Mouse (Mus musculus): ENCODE results near the gene Zfp422. TPM values are rescaled to one million over a fixed set of nuclear protein-coding genes. Genes with fewer than 3 reads are reported as not detected.

Gene Zfp422
- polyA plus RNA-seq, 1 experiment = not detected

DNA sequence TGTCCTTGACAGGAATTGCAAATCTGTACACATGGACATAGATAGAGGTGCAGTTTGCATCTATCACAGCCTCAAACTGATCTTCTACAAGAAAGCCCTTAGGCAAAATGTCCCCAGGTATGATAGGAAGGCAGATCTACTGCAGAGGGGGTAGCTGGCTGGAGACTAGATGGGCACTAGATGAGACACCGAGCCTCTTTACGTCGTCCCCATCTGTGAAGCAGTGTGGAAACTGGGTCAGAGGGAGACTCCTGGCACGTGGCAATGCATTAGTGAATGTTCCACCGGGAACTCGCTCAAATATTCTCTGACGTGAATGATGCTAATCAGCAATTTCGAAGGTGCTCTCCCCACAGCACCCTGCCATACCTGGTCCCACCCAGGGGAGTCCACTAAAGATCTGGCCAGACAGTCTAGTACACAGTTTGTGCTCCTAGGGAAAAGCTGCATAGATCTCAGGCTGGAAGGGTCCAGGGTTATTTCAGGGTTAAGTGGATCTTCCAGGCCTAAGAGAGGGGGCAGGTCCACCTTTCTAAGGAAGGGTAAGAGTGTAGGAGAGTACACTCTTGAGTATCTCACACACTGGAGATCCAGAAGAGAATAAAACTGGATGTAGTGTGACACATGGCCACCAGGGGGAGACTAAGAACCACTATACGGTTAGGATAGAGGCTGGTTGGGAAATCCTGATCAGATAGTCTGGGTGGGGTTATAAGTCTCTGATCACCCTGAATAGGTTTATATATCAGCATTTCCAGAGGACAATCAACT is 25.1 kb upstream of the Zfp422 start:
- H3K4me3 ChIP-seq (ENCODE audit: insufficient read depth, low read depth, low read length) = no peak overlapping the region
- 46% methylated on average over 9 of the region's 9 CpGs for WGBS
- TF ChIP-seq CTCF (IDR thresholded peaks at IDR 0.05; ENCODE audit: insufficient read depth, low read depth, low read length) (no peak), POLR2A (IDR thresholded peaks at IDR 0.05; ENCODE audit: insufficient read depth, low read depth, low read length) (no peak)
- H3K4me1 ChIP-seq (ENCODE audit: control insufficient read depth, insufficient read depth, low read length) = peaks cover 4% of the 10 kb centered on the region; the same call in 1 of the 2 replicates
- H3K27ac ChIP-seq (ENCODE audit: insufficient read depth, low read depth, low read length) = no peak overlapping the region

DNA sequence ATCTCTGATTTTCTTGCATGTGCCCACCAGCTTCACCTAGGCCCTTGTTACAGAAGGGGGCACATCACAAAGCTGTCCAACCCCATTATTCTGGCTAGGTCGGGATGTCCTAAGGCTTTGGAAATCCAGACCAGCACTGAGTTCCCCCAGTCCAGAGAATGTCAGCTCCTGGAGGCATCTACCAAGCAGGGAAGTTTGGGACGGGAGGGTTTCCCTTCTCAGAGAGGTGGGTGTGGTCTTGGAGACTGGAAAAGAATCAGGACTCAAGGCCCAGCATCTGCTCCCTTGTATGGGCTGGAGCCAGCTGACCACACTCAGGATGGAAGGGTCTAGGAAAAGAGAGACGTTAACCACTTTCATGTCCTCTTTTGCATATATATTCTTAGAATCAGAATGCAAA is 24.4 kb upstream of the Zfp422 start:
- no peak overlapping the region for H3K27ac ChIP-seq (ENCODE audit: insufficient read depth, low read depth, low read length)
- peaks cover 4% of the 10 kb centered on the region; the same call in 1 of the 2 replicates for H3K4me1 ChIP-seq (ENCODE audit: control insufficient read depth, insufficient read depth, low read length)
- WGBS = 91% methylated on average over 3 of the region's 3 CpGs
- H3K4me3 ChIP-seq (ENCODE audit: insufficient read depth, low read depth, low read length) = no peak overlapping the region
- TF ChIP-seq POLR2A (IDR thresholded peaks at IDR 0.05; ENCODE audit: insufficient read depth, low read depth, low read length) (no peak), CTCF (IDR thresholded peaks at IDR 0.05; ENCODE audit: insufficient read depth, low read depth, low read length) (no peak)

DNA sequence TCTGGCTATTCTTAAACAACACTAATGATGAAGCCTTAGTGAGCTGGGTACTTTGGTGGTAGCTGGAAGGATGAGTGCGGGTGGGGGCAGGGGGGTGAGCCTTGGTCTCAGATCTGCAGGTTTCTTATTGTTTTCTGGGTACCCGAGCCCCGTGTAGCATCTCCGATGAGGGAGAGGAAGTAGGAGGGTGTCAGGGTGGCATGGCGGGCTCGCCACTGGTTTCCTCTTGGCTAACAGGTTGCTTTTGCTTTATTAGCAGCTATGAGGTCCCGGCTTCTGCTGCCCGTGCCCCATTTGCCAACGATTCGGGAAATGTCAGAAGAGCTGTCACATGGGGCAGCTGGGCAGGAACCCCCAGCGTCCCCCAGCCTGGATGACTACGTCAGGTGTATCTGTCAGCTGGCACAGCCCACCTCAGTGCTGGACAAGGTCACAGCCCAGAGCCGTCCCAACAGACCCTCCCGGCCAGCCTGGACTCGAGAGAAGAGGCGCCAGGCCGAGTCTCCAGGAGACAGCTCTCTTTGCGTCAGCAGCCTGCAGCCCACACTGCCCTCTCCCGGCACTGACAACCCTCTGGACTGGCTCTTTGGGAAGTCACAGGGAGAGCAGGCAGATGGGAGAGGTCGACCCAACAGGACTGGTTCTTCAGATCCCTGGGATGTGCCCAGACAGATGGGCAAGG is 22.8 kb upstream of the Zfp422 start:
- H3K4me1 ChIP-seq (ENCODE audit: control insufficient read depth, insufficient read depth, low read length) = peaks cover 4% of the 10 kb centered on the region; the same call in 1 of the 2 replicates
- TF ChIP-seq CTCF (IDR thresholded peaks at IDR 0.05; ENCODE audit: insufficient read depth, low read depth, low read length) = no peak
- no peak for TF ChIP-seq POLR2A (IDR thresholded peaks at IDR 0.05; ENCODE audit: insufficient read depth, low read depth, low read length)
- no peak overlapping the region for H3K27ac ChIP-seq (ENCODE audit: insufficient read depth, low read depth, low read length)
- H3K4me3 ChIP-seq (ENCODE audit: insufficient read depth, low read depth, low read length) = no peak overlapping the region
- WGBS = 84% methylated on average over 20 of the region's 20 CpGs

DNA sequence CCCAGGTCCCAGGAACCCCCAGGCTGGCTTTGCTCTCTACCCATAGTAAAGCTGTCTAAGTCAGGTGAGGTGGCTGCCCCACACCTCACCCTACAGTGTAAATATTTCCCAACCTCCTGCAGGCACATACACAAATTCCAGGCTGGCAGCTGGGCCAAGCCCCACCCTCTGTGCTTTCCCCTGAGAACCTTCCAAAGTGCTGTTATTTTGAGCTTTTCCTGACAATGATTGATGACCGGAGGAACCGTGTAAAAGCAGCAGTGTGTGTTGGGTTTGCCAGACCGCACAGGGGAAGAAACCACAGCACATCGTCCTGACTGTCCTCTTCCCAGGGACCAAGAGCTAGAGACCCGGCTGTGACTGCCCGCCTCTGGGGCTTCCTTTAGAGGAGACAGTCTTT is 21.6 kb upstream of the Zfp422 start, which contains the start of gene Depp1:
Gene Depp1, plus strand, starts transcription at position 204 of the 400 bp plus-strand sequence.
- no peak within 1 kb of the TSS for H3K4me3 ChIP-seq (ENCODE audit: insufficient read depth, low read depth, low read length)
- H3K27ac ChIP-seq (ENCODE audit: insufficient read depth, low read depth, low read length) = no peak within 1 kb of the TSS
- WGBS = 69% methylated on average over 6 of the region's 6 CpGs
- TF ChIP-seq CTCF (IDR thresholded peaks at IDR 0.05; ENCODE audit: insufficient read depth, low read depth, low read length) (no peak), POLR2A (IDR thresholded peaks at IDR 0.05; ENCODE audit: insufficient read depth, low read depth, low read length) (no peak)
- H3K4me1 ChIP-seq (ENCODE audit: control insufficient read depth, insufficient read depth, low read length) = peaks cover 4% of the 10 kb centered on the region; the same call in 1 of the 2 replicates

DNA sequence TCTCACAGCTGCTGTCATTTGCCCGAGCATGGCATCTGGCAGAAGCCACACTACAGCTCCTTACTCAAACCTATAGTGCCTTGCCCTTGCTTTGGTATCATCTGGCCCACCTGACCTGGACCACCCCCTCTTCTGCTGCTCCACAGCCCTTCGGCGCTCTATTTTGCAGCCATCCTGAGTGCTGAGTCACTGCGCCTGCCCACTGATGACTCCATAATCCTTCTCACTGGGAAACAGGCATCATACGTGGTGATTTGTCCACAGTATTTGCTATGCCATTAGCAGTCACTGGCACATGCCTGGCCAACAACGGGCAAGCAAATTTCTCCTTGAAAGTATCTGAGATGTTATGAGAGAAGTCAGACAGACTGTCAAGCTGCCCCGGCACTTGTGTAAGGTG is 21.0 kb upstream of the Zfp422 start:
- TF ChIP-seq CTCF (IDR thresholded peaks at IDR 0.05; ENCODE audit: insufficient read depth, low read depth, low read length) = no peak
- no peak for TF ChIP-seq POLR2A (IDR thresholded peaks at IDR 0.05; ENCODE audit: insufficient read depth, low read depth, low read length)
- no peak overlapping the region for H3K4me3 ChIP-seq (ENCODE audit: insufficient read depth, low read depth, low read length)
- H3K27ac ChIP-seq (ENCODE audit: insufficient read depth, low read depth, low read length) = no peak overlapping the region
- H3K4me1 ChIP-seq (ENCODE audit: control insufficient read depth, insufficient read depth, low read length) = peaks cover 4% of the 10 kb centered on the region; the same call in 1 of the 2 replicates
- 79% methylated on average over 7 of the region's 7 CpGs for WGBS

DNA sequence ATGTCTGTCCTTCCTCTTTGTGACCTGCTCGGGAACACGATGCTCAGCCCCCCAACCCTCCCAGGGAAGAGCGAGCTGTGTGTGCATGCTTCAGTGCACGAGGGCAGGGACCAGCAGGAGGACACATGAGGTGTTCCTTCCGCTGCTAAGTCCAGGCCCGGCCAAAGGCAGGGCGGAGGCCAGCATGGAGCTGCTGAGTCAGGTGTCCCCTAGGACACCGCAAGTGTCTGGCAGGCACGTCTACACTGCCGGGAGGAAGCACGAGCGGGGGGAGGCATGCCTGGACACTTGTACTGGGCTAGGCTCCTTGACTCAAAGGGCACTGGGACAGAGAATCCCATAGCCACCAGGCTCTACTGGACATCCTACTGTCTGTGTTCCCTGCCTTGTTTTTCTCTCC is 19.0 kb upstream of the Zfp422 start:
- no peak overlapping the region for H3K27ac ChIP-seq (ENCODE audit: insufficient read depth, low read depth, low read length)
- no peak overlapping the region for H3K4me3 ChIP-seq (ENCODE audit: insufficient read depth, low read depth, low read length)
- TF ChIP-seq CTCF (IDR thresholded peaks at IDR 0.05; ENCODE audit: insufficient read depth, low read depth, low read length) (no peak), POLR2A (IDR thresholded peaks at IDR 0.05; ENCODE audit: insufficient read depth, low read depth, low read length) (no peak)
- H3K4me1 ChIP-seq (ENCODE audit: control insufficient read depth, insufficient read depth, low read length) = peaks cover 4% of the 10 kb centered on the region; the same call in 1 of the 2 replicates
- WGBS = 83% methylated on average over 12 of the region's 12 CpGs

DNA sequence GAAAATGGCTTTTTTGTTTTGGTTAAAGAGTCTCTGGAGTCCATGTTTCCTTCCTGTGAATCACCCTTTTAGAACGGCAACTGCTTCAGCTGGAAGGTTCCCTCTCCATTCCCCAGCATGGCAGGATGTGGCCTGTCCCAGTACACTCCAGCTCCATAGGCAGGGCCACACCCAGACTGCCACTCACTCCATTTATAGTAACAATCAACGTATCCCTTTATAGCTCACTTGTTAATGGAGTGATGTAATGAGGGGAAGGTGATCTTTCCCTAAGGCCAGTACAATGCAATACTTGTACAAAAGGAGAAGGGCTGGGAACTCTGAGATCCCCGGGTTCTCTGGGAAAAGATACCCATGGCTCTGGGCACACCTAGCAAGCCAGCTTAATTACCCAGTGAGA is 15.5 kb upstream of the Zfp422 start:
- no peak overlapping the region for H3K4me3 ChIP-seq (ENCODE audit: insufficient read depth, low read depth, low read length)
- H3K4me1 ChIP-seq (ENCODE audit: control insufficient read depth, insufficient read depth, low read length) = no peaks in the 10 kb centered on the region
- no peak for TF ChIP-seq POLR2A (IDR thresholded peaks at IDR 0.05; ENCODE audit: insufficient read depth, low read depth, low read length)
- TF ChIP-seq CTCF (IDR thresholded peaks at IDR 0.05; ENCODE audit: insufficient read depth, low read depth, low read length) = no peak
- 65% methylated on average over 3 of the region's 3 CpGs for WGBS
- H3K27ac ChIP-seq (ENCODE audit: insufficient read depth, low read depth, low read length) = no peak overlapping the region

DNA sequence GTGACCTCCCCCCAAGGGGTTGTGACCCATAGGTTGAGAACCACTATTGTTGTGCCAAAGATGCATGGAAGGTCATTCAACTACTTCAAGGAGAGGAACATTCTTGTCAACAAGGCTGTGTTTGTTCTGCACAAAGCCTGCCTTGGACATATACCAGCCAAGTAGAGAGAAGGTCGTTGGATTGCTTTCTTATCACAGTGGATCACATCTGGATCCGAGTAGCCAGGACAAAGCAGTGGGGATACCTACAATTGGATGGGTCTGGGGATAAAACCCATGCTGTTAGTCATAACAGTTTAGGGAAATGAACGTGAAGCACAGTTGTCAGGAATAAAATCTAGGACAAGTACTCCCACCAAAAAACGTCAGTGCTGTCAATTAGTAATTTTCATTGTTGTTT is 15.1 kb upstream of the Zfp422 start:
- no peak overlapping the region for H3K27ac ChIP-seq (ENCODE audit: insufficient read depth, low read depth, low read length)
- no peaks in the 10 kb centered on the region for H3K4me1 ChIP-seq (ENCODE audit: control insufficient read depth, insufficient read depth, low read length)
- 72% methylated on average over 4 of the region's 4 CpGs for WGBS
- H3K4me3 ChIP-seq (ENCODE audit: insufficient read depth, low read depth, low read length) = no peak overlapping the region
- TF ChIP-seq CTCF (IDR thresholded peaks at IDR 0.05; ENCODE audit: insufficient read depth, low read depth, low read length) (no peak), POLR2A (IDR thresholded peaks at IDR 0.05; ENCODE audit: insufficient read depth, low read depth, low read length) (no peak)

DNA sequence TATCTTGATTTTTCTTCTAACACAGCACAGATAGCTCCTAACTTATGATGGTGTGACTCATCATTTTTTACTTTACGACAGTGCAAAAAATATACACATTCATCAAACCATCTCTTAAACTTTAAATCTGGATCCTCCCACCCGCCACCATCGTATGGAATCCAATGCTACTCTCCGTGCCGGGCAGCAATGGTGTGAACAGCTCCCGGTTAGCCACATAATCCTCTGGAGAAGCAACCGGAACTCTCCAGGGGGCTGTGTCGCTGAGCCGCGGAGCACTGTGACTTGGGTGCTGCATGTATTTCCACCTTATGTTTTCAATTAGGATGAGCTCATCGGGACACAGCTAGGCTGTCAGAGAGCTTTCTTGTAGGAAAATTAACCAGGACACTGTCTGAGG is 14.1 kb upstream of the Zfp422 start:
- H3K4me3 ChIP-seq (ENCODE audit: insufficient read depth, low read depth, low read length) = no peak overlapping the region
- no peak overlapping the region for H3K27ac ChIP-seq (ENCODE audit: insufficient read depth, low read depth, low read length)
- no peak for TF ChIP-seq CTCF (IDR thresholded peaks at IDR 0.05; ENCODE audit: insufficient read depth, low read depth, low read length)
- no peak for TF ChIP-seq POLR2A (IDR thresholded peaks at IDR 0.05; ENCODE audit: insufficient read depth, low read depth, low read length)
- no peaks in the 10 kb centered on the region for H3K4me1 ChIP-seq (ENCODE audit: control insufficient read depth, insufficient read depth, low read length)
- 76% methylated on average over 11 of the region's 11 CpGs for WGBS
